Mouse (Mus musculus): ENCODE results near the gene Dusp15. TPM values are rescaled to one million over a fixed set of nuclear protein-coding genes. Genes with fewer than 3 reads are reported as not detected.
A peak's percentile ranks its signal among the peaks of the same experiment; 100 is the strongest.

Gene Dusp15
- polyA plus RNA-seq, 1 experiment from 2014 or later = 0.04 TPM

DNA sequence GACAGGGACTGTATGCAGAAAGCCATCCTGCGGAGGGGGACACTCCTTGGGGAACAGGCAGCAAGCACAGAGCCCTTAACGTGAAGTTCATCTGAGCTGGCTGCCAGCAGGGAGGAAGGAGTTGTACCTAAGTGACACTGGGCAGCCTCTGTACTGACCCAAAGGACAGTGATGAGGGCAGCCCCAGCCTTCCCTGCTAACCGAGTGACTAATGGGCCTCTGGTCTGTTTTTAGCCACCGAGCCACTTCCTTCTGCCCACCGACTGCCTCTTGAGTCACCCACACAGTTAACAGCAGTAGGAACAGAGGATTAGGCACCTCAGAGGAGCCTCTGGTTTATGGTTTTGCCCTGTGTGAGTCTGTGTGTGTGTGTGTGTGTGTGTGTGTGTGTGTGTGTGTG, 24.1 kb downstream of the Dusp15 start:
- no peaks in the 10 kb centered on the region for H3K9me3 ChIP-seq
- WGBS = 39% methylated on average over 5 of the region's 5 CpGs
- no peaks in the 10 kb centered on the region for H3K36me3 ChIP-seq
- peaks cover 74% of the 10 kb centered on the region for H3K4me1 ChIP-seq
- H3K27ac ChIP-seq = peak overlapping the region; percentile 54; the same call in 1 of the 2 replicates
- no peak overlapping the region for H3K4me3 ChIP-seq
- DNase-seq (ENCODE audit: low spot score) = no peak
- H3K27me3 ChIP-seq (ENCODE audit: insufficient read depth, poor library complexity, severe bottlenecking) = peaks cover 41% of the 10 kb centered on the region

DNA sequence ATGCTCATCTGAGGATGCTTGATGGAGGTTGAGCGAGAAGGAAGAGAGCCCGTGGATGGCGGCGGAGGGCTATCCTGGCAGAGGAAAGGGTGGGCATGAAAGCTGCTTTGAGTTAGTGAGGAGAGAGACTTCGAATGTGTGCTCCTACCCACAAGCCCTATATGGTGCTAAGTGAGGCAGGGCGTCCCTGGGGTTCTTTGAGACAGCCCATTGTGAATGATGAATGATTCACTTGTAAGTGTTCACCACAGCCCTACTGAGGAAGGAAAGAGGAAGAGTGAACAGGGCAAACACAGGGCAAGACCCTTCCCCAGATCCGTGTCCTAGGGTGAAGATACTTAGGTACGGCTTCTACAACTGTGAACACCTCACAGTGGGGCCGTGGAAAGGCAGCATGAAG, 24.6 kb downstream of the Dusp15 start:
- 73% methylated on average over 9 of the region's 9 CpGs for WGBS
- peak overlapping the region; percentile 54; the same call in 1 of the 2 replicates for H3K27ac ChIP-seq
- peaks cover 74% of the 10 kb centered on the region for H3K4me1 ChIP-seq
- peaks cover 41% of the 10 kb centered on the region for H3K27me3 ChIP-seq (ENCODE audit: insufficient read depth, poor library complexity, severe bottlenecking)
- H3K9me3 ChIP-seq = no peaks in the 10 kb centered on the region
- no peak for DNase-seq (ENCODE audit: low spot score)
- no peak overlapping the region for H3K4me3 ChIP-seq
- no peaks in the 10 kb centered on the region for H3K36me3 ChIP-seq

DNA sequence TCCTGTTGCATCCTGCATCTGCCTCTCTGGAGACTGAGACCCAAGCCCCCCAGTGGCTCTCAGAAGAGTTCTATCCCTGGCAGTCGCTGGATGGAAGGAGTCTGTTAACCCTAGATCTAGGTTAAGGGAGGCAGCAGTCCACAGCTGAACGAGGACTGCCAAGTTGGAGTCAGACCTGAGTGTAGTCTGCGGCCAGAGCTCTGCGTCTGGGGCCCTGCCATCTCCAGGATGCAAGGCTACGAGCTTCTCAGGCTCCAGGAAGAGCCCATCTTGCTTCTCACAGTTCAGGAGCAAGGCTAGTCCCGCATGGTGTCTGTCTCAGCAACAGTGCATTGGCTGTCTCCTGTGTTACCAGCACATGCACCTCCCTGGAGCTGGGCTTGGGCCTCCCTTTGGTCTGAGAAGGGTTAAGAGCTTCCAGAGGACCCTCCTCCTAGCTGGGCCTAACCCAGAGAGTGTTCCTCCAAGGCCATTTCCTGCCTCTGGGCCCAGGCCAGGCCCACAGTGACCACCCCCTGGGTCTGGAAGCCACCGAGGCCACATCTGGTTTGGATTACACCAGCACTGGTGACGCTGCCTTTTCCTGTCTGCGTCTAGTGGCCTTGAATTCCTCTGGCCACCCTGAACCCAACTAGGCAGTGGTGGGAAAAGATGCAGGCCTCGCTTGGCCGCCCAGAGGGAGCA, 26.2 kb downstream of the Dusp15 start:
- peaks cover 62% of the 10 kb centered on the region for H3K4me1 ChIP-seq
- H3K27ac ChIP-seq = peak overlapping the region; percentile 75
- H3K9me3 ChIP-seq = no peaks in the 10 kb centered on the region
- no peak overlapping the region for H3K4me3 ChIP-seq
- no peaks in the 10 kb centered on the region for H3K36me3 ChIP-seq
- 38% methylated on average over 11 of the region's 11 CpGs for WGBS
- H3K27me3 ChIP-seq (ENCODE audit: insufficient read depth, poor library complexity, severe bottlenecking) = peaks cover 36% of the 10 kb centered on the region; the same call in 1 of the 2 replicates
- no peak for DNase-seq (ENCODE audit: low spot score)

DNA sequence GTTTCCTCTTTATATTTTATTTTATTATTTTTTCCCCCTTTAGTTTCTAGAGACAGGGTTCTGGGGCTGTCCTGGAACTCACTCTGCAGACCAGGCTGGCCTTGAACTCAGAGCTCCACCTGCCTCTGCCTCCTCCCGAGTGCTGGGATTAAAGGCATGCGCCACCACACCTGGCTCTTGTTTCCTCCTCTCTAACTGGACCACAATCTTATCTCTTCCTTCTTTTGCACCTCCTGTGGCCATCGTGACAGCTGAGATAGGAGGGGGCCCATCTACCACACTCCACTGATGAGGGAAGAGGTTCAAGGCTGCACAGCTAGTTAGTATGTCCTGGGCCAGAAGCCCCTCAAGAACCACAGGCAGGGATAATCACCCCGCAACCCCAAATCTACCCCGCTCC, 27.0 kb downstream of the Dusp15 start:
- DNase-seq (ENCODE audit: low spot score) = no peak
- Histone ChIP-seq H3K4me1 (peaks cover 56% of the 10 kb centered on the region), H3K4me3 (no peak overlapping the region), H3K27me3 (ENCODE audit: insufficient read depth, poor library complexity, severe bottlenecking) (peaks cover 33% of the 10 kb centered on the region; the same call in 1 of the 2 replicates), H3K27ac (peak overlapping the region; percentile 75), H3K9me3 (no peaks in the 10 kb centered on the region), H3K36me3 (no peaks in the 10 kb centered on the region)
- 59% methylated on average over 5 of the region's 5 CpGs for WGBS

DNA sequence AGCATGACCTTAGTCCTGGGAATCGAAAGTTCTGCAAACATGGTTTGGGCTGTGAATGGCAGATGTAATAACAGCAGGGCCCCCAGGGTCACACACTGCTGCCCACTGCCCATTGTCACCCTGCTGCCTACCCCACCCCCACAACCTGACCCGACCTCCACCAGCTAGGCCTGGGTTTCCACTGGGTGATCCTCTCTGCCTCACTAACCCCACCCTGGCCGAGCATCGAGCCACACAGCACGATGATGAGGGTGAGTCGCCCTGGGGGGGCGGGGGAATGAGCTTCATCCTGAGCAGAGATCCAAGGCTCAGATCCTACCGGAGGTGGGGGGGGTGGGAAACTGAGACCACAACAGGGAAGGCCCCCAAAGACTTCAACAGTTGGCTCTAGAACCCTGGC, 27.4 kb downstream of the Dusp15 start:
- peaks cover 56% of the 10 kb centered on the region for H3K4me1 ChIP-seq
- H3K27ac ChIP-seq = peak overlapping the region; percentile 48
- WGBS = 65% methylated on average over 8 of the region's 8 CpGs
- H3K4me3 ChIP-seq = no peak overlapping the region
- H3K36me3 ChIP-seq = no peaks in the 10 kb centered on the region
- DNase-seq (ENCODE audit: low spot score) = no peak
- no peaks in the 10 kb centered on the region for H3K9me3 ChIP-seq
- peaks cover 33% of the 10 kb centered on the region; the same call in 1 of the 2 replicates for H3K27me3 ChIP-seq (ENCODE audit: insufficient read depth, poor library complexity, severe bottlenecking)

DNA sequence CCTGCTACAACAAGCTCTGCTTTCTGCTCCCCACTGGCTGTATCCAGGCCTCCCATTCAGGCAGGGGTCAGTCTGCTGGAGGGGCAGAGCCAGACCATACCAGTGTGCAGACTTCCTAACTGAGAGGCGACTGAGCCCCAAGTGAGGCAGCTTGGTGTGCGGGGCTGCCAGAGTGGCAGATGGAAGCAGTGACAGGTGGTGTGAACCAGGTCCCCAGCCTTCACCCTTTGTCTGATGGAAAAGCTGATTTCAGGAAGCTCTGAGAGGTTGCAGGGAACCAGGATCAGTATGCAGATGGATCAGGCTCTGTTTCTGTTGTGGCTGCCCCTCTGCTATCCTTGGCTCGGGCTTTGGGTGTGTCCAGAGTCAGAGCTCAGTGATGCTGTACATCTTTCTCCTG, 27.9 kb downstream of the Dusp15 start:
- Histone ChIP-seq H3K4me1 (peaks cover 61% of the 10 kb centered on the region), H3K4me3 (no peak overlapping the region), H3K27ac (0 out of 2 replicates have a peak overlapping the region, but pooled peaks have one; percentile 48), H3K9me3 (no peaks in the 10 kb centered on the region), H3K27me3 (ENCODE audit: insufficient read depth, poor library complexity, severe bottlenecking) (peaks cover 33% of the 10 kb centered on the region; the same call in 1 of the 2 replicates), H3K36me3 (no peaks in the 10 kb centered on the region)
- 79% methylated on average over 3 of the region's 3 CpGs for WGBS
- DNase-seq (ENCODE audit: low spot score) = no peak

- DNase-seq (ENCODE audit: low spot score) = no peak
- H3K4me1 ChIP-seq = peaks cover 62% of the 10 kb centered on the region
- H3K27ac ChIP-seq = peak overlapping the region; percentile 45
- H3K27me3 ChIP-seq (ENCODE audit: insufficient read depth, poor library complexity, severe bottlenecking) = peaks cover 35% of the 10 kb centered on the region; the same call in 1 of the 2 replicates
- WGBS = 32% methylated on average over 7 of the region's 7 CpGs
- H3K9me3 ChIP-seq = no peaks in the 10 kb centered on the region
- no peak overlapping the region for H3K4me3 ChIP-seq
- no peaks in the 10 kb centered on the region for H3K36me3 ChIP-seq
These were observed 29.1 kb downstream of the Dusp15 start for GRCm38 (mm10) chr2:152922376-152922775.

DNA sequence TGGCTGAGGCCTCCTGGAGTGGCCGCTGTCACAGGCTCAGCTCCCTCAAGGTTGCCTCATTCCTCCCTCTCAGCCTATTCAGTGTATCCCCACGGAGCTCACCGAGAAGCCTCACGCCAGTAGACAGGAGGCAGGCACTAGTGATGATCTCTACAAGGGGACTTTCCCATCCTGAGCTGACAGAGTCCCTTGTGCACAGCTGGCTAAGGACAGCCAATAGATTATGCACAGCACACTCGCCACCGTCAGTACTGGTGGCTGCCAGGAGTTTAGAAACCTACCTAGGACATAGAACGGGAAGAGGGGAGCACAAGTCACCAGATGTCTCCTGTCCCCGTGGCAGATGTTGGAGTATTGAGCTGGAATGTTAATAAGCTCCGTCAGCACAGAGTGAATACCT, 33.8 kb downstream of the Dusp15 start:
- DNase-seq (ENCODE audit: low spot score) = no peak
- Histone ChIP-seq H3K4me1 (peaks cover 47% of the 10 kb centered on the region), H3K4me3 (no peak overlapping the region), H3K27ac (0 out of 2 replicates have a peak overlapping the region, but pooled peaks have one; percentile 36), H3K36me3 (no peaks in the 10 kb centered on the region), H3K9me3 (no peaks in the 10 kb centered on the region), H3K27me3 (ENCODE audit: insufficient read depth, poor library complexity, severe bottlenecking) (peaks cover 57% of the 10 kb centered on the region)
- WGBS = 50% methylated on average over 9 of the region's 9 CpGs

- Histone ChIP-seq H3K27ac (no peak overlapping the region), H3K9me3 (no peaks in the 10 kb centered on the region), H3K27me3 (ENCODE audit: insufficient read depth, poor library complexity, severe bottlenecking) (peaks cover 67% of the 10 kb centered on the region), H3K4me1 (peaks cover 46% of the 10 kb centered on the region), H3K36me3 (no peaks in the 10 kb centered on the region), H3K4me3 (no peak overlapping the region)
- DNase-seq (ENCODE audit: low spot score) = no peak
- WGBS = 47% methylated on average over 5 of the region's 5 CpGs
These were observed 35.4 kb downstream of the Dusp15 start for GRCm38 (mm10) chr2:152916111-152916510.

GRCm38 (mm10) chr2:152915453-152915852, 36.0 kb downstream of the Dusp15 start:
- no peak overlapping the region for H3K4me3 ChIP-seq
- WGBS = 67% methylated on average over 4 of the region's 4 CpGs
- no peaks in the 10 kb centered on the region for H3K36me3 ChIP-seq
- H3K27me3 ChIP-seq (ENCODE audit: insufficient read depth, poor library complexity, severe bottlenecking) = peaks cover 67% of the 10 kb centered on the region
- no peak overlapping the region for H3K27ac ChIP-seq
- H3K9me3 ChIP-seq = no peaks in the 10 kb centered on the region
- DNase-seq (ENCODE audit: low spot score) = no peak
- H3K4me1 ChIP-seq = peaks cover 49% of the 10 kb centered on the region

- H3K27ac ChIP-seq = no peak overlapping the region
- H3K27me3 ChIP-seq (ENCODE audit: insufficient read depth, poor library complexity, severe bottlenecking) = peaks cover 65% of the 10 kb centered on the region
- H3K4me1 ChIP-seq = peaks cover 49% of the 10 kb centered on the region
- no peaks in the 10 kb centered on the region for H3K36me3 ChIP-seq
- 4% methylated on average over 18 of the region's 18 CpGs for WGBS
- H3K9me3 ChIP-seq = no peaks in the 10 kb centered on the region
- peak overlapping the region; percentile 49 for H3K4me3 ChIP-seq
- peak; percentile 89 for DNase-seq (ENCODE audit: low spot score)
These were observed 37.0 kb downstream of the Dusp15 start for GRCm38 (mm10) chr2:152914310-152915120.

DNA sequence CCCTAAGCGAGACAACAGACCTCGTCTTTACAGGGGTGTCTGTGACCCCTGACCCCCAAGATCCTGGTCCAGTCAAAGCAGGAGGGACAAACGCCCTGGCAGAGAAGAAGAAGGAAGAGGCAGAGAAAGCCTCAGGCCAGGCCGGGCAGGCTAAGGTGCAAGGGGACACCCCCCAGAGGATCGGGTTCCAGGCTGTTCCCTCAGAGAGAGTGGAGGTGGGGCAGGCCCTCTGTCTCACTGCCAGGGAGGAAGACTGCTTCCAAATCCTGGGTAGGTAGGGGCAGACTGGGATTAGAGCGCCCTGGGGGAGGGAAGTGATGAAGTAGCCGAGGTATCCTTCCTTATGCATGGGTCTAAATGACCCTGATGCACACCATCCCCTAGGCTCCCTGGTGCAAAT, 38.0 kb downstream of the Dusp15 start:
- Histone ChIP-seq H3K27ac (no peak overlapping the region), H3K27me3 (ENCODE audit: insufficient read depth, poor library complexity, severe bottlenecking) (peaks cover 65% of the 10 kb centered on the region), H3K4me3 (no peak overlapping the region), H3K4me1 (peaks cover 42% of the 10 kb centered on the region), H3K9me3 (no peaks in the 10 kb centered on the region), H3K36me3 (no peaks in the 10 kb centered on the region)
- DNase-seq (ENCODE audit: low spot score) = no peak
- 34% methylated on average over 7 of the region's 7 CpGs for WGBS

GRCm38 (mm10) chr2:152911432-152911831, 40.1 kb downstream of the Dusp15 start:
- Histone ChIP-seq H3K4me3 (no peak overlapping the region), H3K27me3 (ENCODE audit: insufficient read depth, poor library complexity, severe bottlenecking) (peaks cover 50% of the 10 kb centered on the region), H3K9me3 (no peaks in the 10 kb centered on the region), H3K4me1 (peaks cover 41% of the 10 kb centered on the region), H3K36me3 (no peaks in the 10 kb centered on the region), H3K27ac (no peak overlapping the region)
- WGBS = 26% methylated on average over 6 of the region's 6 CpGs
- DNase-seq (ENCODE audit: low spot score) = no peak
